Mouse (Mus musculus): ENCODE measurements around the gene Grik2. TPM values are rescaled to one million over a fixed set of nuclear protein-coding genes. Genes with fewer than 3 reads are reported as not detected.
"Not testable (repeated sequence)": the region's sequence is repeated elsewhere in the genome, so short reads cannot be mapped to it uniquely, and the experiment has no call there.

Grik2 gene
- polyA plus RNA-seq, 1 experiment from 2014 or later: 29.4 TPM

DNA sequence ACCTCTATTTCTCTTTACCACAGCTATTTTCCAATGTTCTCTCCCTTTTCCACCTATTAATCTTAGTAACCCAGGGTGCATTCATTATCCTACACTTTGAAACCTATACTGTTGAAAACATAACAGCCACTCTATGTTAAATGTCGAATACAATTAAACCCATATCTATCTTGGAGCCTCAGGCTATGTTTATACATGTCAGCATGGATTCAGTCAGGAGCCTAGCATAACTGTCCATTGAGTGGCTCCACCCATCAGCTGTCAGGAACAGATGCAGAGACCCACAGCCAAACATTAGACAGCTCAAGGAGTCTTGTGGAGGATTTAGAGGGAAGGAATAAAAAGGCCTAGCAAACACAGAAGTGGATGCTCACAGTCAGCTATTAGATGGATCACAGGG is 347.2 kb downstream of the Grik2 start:
- ATAC-seq (ENCODE audit: low FRiP score): no peak
- Histone ChIP-seq H3K4me3 (replicated peaks) (no peak overlapping the region), H3K36me3 (replicated peaks) (no peaks in the 10 kb centered on the region), H3K9ac (no peak overlapping the region), H3K27me3 (no peaks in the 10 kb centered on the region), H3K4me2 (no peak overlapping the region), H3K4me1 (no peaks in the 10 kb centered on the region), H3K9me3 (no peaks in the 10 kb centered on the region), H3K27ac (no peak overlapping the region)
- 89% methylated on average over 1 of the region's 1 CpGs for whole genome bisulfite sequencing

GRCm38 (mm10) chr10:49437057-49437456 is 351.5 kb downstream of the Grik2 start:
- no peak overlapping the region for H3K9ac ChIP-seq
- no peak overlapping the region for H3K4me2 ChIP-seq
- peak; percentile 39; the same call in 1 of the 2 replicates for ATAC-seq (ENCODE audit: low FRiP score)
- WGBS: 51% methylated on average over 2 of the region's 2 CpGs
- H3K4me1 ChIP-seq: no peaks in the 10 kb centered on the region
- H3K4me3 ChIP-seq (replicated peaks): no peak overlapping the region
- H3K36me3 ChIP-seq (replicated peaks): no peaks in the 10 kb centered on the region
- H3K27me3 ChIP-seq: no peaks in the 10 kb centered on the region
- no peak overlapping the region for H3K27ac ChIP-seq
- H3K9me3 ChIP-seq: no peaks in the 10 kb centered on the region

DNA sequence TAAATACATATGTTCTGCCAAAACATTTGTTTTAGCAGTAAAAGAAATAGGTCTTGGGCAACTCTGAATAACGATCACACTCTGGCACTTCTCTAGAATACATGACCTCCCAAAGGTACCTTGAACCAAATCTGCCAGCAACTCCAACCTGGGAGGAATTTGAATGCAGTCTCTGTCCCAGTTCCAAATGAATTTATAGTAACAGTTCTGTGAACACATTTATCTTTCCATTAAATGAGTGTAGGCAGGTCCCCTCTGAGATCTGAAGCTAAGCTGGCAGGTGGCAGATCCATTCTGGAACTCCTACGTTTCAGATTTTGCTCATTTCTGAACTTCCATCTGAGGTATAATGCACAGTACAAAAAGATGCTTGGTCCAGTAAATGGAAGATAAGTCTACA is 352.3 kb downstream of the Grik2 start:
- no peaks in the 10 kb centered on the region for H3K36me3 ChIP-seq (replicated peaks)
- no peak overlapping the region for H3K9ac ChIP-seq
- H3K9me3 ChIP-seq: no peaks in the 10 kb centered on the region
- no peak overlapping the region for H3K4me2 ChIP-seq
- no peak overlapping the region for H3K27ac ChIP-seq
- H3K27me3 ChIP-seq: no peaks in the 10 kb centered on the region
- 85% methylated on average over 2 of the region's 2 CpGs for WGBS
- no peak overlapping the region for H3K4me3 ChIP-seq (replicated peaks)
- no peak for ATAC-seq (ENCODE audit: low FRiP score)
- no peaks in the 10 kb centered on the region for H3K4me1 ChIP-seq

- Histone ChIP-seq H3K27ac (no peak overlapping the region), H3K27me3 (no peaks in the 10 kb centered on the region), H3K9ac (no peak overlapping the region), H3K4me1 (no peaks in the 10 kb centered on the region), H3K9me3 (no peaks in the 10 kb centered on the region), H3K4me2 (no peak overlapping the region), H3K4me3 (replicated peaks) (no peak overlapping the region), H3K36me3 (replicated peaks) (no peaks in the 10 kb centered on the region)
- no peak for ATAC-seq (ENCODE audit: low FRiP score)
- WGBS: 88% methylated on average over 2 of the region's 2 CpGs
Observed at GRCm38 (mm10) chr10:49432825-49433224, 355.7 kb downstream of the Grik2 start.

DNA sequence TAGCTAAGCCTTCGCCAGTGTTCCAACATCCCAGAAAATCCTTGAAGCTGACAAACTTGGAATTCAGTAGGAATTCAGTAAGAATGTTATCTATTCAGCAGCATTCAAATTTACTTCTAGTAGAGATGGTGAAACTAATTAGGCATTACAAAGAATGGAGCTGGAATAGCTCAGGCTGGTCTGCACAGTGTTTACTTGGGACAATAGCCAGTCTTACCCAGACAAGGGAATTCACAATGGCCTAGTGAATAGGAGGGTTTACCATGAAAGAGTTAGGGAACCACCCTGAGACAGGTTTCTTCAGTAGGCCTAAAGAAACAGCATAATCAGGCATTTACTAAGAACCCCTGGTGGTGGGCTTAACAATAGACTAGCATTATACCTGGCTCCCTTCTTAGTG is 371.4 kb downstream of the Grik2 start:
- not testable (repeated sequence) for H3K9me3 ChIP-seq; H3K9ac ChIP-seq; ATAC-seq (ENCODE audit: low FRiP score); H3K27ac ChIP-seq; H3K27me3 ChIP-seq; H3K36me3 ChIP-seq (replicated peaks); H3K4me1 ChIP-seq; H3K4me2 ChIP-seq; H3K4me3 ChIP-seq (replicated peaks)
- WGBS: 46% methylated on average over 1 of the region's 1 CpGs

GRCm38 (mm10) chr10:49382996-49383395 is 405.6 kb downstream of the Grik2 start:
- no peaks in the 10 kb centered on the region for H3K4me1 ChIP-seq
- H3K27me3 ChIP-seq: no peaks in the 10 kb centered on the region
- H3K36me3 ChIP-seq (replicated peaks): no peaks in the 10 kb centered on the region
- no peak overlapping the region for H3K4me2 ChIP-seq
- H3K4me3 ChIP-seq (replicated peaks): no peak overlapping the region
- ATAC-seq (ENCODE audit: low FRiP score): no peak
- no peak overlapping the region for H3K9ac ChIP-seq
- H3K27ac ChIP-seq: no peak overlapping the region
- WGBS: 63% methylated on average over 3 of the region's 3 CpGs
- no peaks in the 10 kb centered on the region for H3K9me3 ChIP-seq

GRCm38 (mm10) chr10:49381852-49382251 is 406.7 kb downstream of the Grik2 start:
- ATAC-seq (ENCODE audit: low FRiP score): no peak

GRCm38 (mm10) chr10:49368601-49369000 is 420.0 kb downstream of the Grik2 start:
- Histone ChIP-seq H3K9me3 (no peaks in the 10 kb centered on the region), H3K36me3 (replicated peaks) (no peaks in the 10 kb centered on the region), H3K9ac (no peak overlapping the region), H3K27me3 (no peaks in the 10 kb centered on the region), H3K4me3 (replicated peaks) (no peak overlapping the region), H3K27ac (no peak overlapping the region), H3K4me2 (no peak overlapping the region), H3K4me1 (no peaks in the 10 kb centered on the region)
- ATAC-seq (ENCODE audit: low FRiP score): no peak
- 93% methylated on average over 2 of the region's 2 CpGs for WGBS

More at GRCm38 (mm10) chr10:49381852-49382251, 406.7 kb downstream of the Grik2 start:
- Histone ChIP-seq H3K4me2 (no peak overlapping the region), H3K4me3 (replicated peaks) (no peak overlapping the region), H3K27ac (no peak overlapping the region), H3K9me3 (no peaks in the 10 kb centered on the region), H3K36me3 (replicated peaks) (no peaks in the 10 kb centered on the region), H3K4me1 (no peaks in the 10 kb centered on the region), H3K9ac (no peak overlapping the region), H3K27me3 (no peaks in the 10 kb centered on the region)
- WGBS: 70% methylated on average over 2 of the region's 2 CpGs

GRCm38 (mm10) chr10:49365262-49365661 is 423.3 kb downstream of the Grik2 start:
- ATAC-seq (ENCODE audit: low FRiP score): no peak
- no peak overlapping the region for H3K27ac ChIP-seq
- H3K4me1 ChIP-seq: no peaks in the 10 kb centered on the region
- H3K4me3 ChIP-seq (replicated peaks): no peak overlapping the region
- H3K4me2 ChIP-seq: no peak overlapping the region
- no peak overlapping the region for H3K9ac ChIP-seq
- no peaks in the 10 kb centered on the region for H3K36me3 ChIP-seq (replicated peaks)
- no peaks in the 10 kb centered on the region for H3K9me3 ChIP-seq
- no peaks in the 10 kb centered on the region for H3K27me3 ChIP-seq

DNA sequence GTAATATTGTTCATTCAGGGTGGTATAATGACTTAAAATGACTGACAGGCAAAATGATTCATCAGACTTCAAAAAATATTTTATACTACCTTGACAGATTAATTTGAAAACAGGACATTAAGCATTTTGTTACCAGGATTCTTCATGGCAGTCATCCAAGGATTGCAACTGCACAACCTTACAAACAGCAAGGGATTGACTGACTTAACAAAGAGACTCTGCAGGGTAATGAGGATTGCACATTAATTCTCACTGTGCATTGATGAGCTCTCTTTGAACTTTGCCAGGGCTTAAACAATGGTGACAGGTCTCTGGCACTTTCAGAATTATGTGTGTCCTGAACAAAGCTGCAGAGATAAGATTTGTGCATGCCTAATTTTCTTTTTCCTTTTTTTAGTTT is 466.2 kb downstream of the Grik2 start:
- Histone ChIP-seq H3K4me2 (no peak overlapping the region), H3K4me3 (replicated peaks) (no peak overlapping the region), H3K9me3 (no peaks in the 10 kb centered on the region), H3K4me1 (no peaks in the 10 kb centered on the region; the same call in 1 of the 2 replicates), H3K36me3 (replicated peaks) (no peaks in the 10 kb centered on the region), H3K27me3 (no peaks in the 10 kb centered on the region), H3K27ac (0 out of 2 replicates have a peak overlapping the region, but pooled peaks have one; percentile 19), H3K9ac (no peak overlapping the region)
- ATAC-seq (ENCODE audit: low FRiP score): peak; percentile 89

- H3K9me3 ChIP-seq: no peaks in the 10 kb centered on the region
- H3K4me3 ChIP-seq (replicated peaks): no peak overlapping the region
- 80% methylated on average over 2 of the region's 2 CpGs for WGBS
- no peak for ATAC-seq (ENCODE audit: low FRiP score)
- H3K9ac ChIP-seq: no peak overlapping the region
- H3K4me2 ChIP-seq: no peak overlapping the region
- H3K4me1 ChIP-seq: no peaks in the 10 kb centered on the region; the same call in 1 of the 2 replicates
- H3K36me3 ChIP-seq (replicated peaks): no peaks in the 10 kb centered on the region
- H3K27ac ChIP-seq: no peak overlapping the region
- no peaks in the 10 kb centered on the region for H3K27me3 ChIP-seq
Observed at GRCm38 (mm10) chr10:49319880-49320279, 468.7 kb downstream of the Grik2 start.

DNA sequence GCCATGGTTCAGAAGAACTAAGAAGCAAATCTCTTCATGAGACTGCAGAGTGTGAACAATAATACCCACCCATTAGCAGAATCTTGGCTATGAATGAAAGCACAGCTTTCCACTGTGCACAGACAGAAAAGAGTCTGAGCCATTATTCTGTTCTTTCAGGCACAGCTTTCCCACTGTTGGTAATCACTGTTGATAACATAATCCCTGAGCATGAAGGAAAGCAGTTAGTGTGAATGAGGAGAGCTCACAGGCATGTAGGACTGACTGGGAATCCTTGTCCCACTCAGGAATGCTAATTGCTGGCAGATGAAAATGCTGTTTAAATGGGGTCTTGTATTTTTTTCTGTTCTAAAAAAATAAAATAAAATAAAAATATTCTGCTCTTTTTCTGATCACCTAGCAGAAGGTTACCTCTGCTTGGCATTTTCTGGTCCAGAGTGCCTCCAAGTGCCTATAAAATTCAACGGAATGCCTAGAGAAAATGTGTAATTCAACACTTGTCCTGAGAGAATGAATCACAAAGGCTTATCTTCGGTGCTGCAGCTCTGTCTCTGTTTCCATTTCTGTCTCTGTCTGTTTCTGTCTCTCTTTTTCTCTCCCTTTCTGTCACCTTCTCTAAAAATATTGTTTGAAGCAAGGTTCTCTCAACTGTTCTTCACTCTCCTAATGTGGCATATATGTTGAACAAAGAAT is 532.2 kb downstream of the Grik2 start:
- Histone ChIP-seq H3K4me1 (no peaks in the 10 kb centered on the region), H3K36me3 (replicated peaks) (no peaks in the 10 kb centered on the region), H3K4me2 (peak overlapping the region; percentile 40), H3K27me3 (no peaks in the 10 kb centered on the region), H3K27ac (peak overlapping the region; percentile 93), H3K9ac (no peak overlapping the region), H3K4me3 (replicated peaks) (no peak overlapping the region), H3K9me3 (no peaks in the 10 kb centered on the region)
- peak; percentile 95 for ATAC-seq (ENCODE audit: low FRiP score)
- 3% methylated on average over 2 of the region's 2 CpGs for WGBS

GRCm38 (mm10) chr10:49237356-49237755 is 551.2 kb downstream of the Grik2 start:
- not testable (repeated sequence) for H3K4me3 ChIP-seq (replicated peaks); H3K4me1 ChIP-seq; H3K36me3 ChIP-seq (replicated peaks); H3K4me2 ChIP-seq; H3K27me3 ChIP-seq; H3K9ac ChIP-seq; H3K27ac ChIP-seq; H3K9me3 ChIP-seq
- 46% methylated on average over 6 of the region's 6 CpGs for WGBS
- peak; percentile 47; the same call in 1 of the 2 replicates for ATAC-seq (ENCODE audit: low FRiP score)

Measured in forebrain, embryonic 12.5 days (tissue).